Mouse (Mus musculus) cerebellum, adult 9-11 months (tissue): Measurements from ENCODE around the gene Srcin1.

Source experiments
- DNase-seq: peaks from one replicate; pipeline ENCODE4 v3.0.0; 2022

The Srcin1 gene

DNA sequence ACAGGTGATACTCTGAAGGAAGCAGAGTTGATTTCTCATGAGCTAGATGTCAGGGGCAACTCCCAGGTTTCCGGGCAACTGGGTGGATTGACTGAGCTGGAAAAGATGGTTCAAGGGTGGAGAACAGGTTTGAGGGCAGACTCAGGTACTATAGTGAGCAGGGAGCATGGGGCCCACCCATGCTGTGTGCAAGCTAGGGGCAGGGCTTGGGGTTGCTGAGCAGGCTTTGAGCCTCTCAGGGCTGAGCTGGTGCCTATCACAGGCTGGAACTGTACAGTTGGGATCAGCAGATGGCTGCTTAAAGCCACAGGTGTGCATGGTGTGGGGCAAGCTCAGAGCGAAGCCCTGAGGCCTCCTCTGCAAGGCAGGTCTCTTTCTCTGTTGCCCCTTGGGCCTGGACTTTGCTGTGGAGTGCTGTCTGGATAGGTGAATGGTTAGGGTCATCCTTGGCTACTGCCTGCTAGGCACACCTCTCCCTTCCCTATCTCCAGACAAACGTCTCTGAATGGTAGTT lies 114.6 kb downstream of the Srcin1 start:
- no peak for DNase-seq
